Mouse (Mus musculus) lung, adult 2 months (tissue): ENCODE data around the gene Olfr809. TPM values are rescaled to one million over a fixed set of nuclear protein-coding genes. Genes with fewer than 3 reads are reported as not detected.

ENCODE experiments used
- DNase-seq: peaks from one replicate; pipeline ENCODE4 v3.0.0; 2022
- H3K4me1 ChIP-seq: fragments of 200-500 bp; 2 replicates; pipeline ENCODE4 v1.6.1; 2011; ENCODE audit warnings: low read length; ENCODE audit not compliant: control insufficient read depth, insufficient read depth
- H3K4me3 ChIP-seq: fragments of 200-500 bp; replicated peaks from 2 replicates; pipeline ENCODE3; 2011; ENCODE audit warnings: low read depth, mild to moderate bottlenecking, control low read depth, low read length; ENCODE audit errors: extremely low read depth
- CTCF ChIP-seq: fragments of 200-500 bp; IDR thresholded peaks from 2 replicates; pipeline ENCODE4 v1.5.1; 2011; ENCODE audit warnings: mild to moderate bottlenecking, low read length, control low read depth; ENCODE audit not compliant: insufficient read depth
- POLR2A ChIP-seq: fragments of 200-500 bp; IDR thresholded peaks from 2 replicates; pipeline ENCODE4 v1.6.1; 2011; ENCODE audit warnings: low read depth, mild to moderate bottlenecking, control low read depth, low read length, borderline replicate concordance; ENCODE audit errors: extremely low read depth
- WGBS: fragments of 180-500 bp; shearing (Covaris S2); methylation state at CpG from one replicate; pipeline ENCODE4 v1.1.7; 2018; 5-methylcytosine and 5-hydroxymethylcytosine counted together
- polyA plus RNA-seq: library from polyadenylated mRNA; depleted of rRNA; stranded (reverse); fragments of >200 nt; gene quantifications from 2 replicates; pipeline ENCODE4 v1.2.3, GENCODE M21; 2012; rRNA removed

Gene Olfr809
- not detected in 2 replicates for polyA plus RNA-seq

- no peak for TF ChIP-seq CTCF
- no peak within 1 kb of the TSS for H3K4me3 ChIP-seq
Observed at GRCm38 (mm10) chr10:129774338-129774737, at the start of gene Olfr809. Gene Olfr809 (plus strand): TSS chr10:129774638.

DNA sequence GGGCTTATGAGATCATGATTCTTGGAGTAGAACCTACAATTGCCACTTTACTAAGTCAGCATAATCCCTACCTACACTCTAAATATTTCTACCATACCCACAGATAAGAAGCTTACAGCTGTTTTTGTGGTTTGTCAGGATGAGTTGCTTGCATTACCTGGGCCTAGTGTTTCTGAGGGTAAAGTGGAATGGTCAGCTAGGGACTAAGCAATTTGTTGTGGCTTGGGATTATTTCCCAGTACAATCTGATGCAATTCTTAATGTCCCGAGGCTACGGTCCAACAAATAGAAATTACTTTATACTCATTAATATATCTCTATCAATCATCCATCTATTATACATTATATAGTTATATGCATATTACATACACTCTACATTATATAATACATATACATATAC, 45.2 kb upstream of the Olfr809 start, which contains the start of gene Olfr805:
Gene Olfr805 (minus strand): TSS at position 101 of the 400 bp plus-strand sequence.
- DNase-seq, result no peak
- TF ChIP-seq CTCF (no peak), POLR2A (no peak)
- 95% methylated on average over 2 of the region's 2 CpGs for whole genome bisulfite sequencing
- H3K4me3 ChIP-seq, result no peak within 1 kb of the TSS
- no peaks in the 10 kb centered on the region for H3K4me1 ChIP-seq

More at GRCm38 (mm10) chr10:129774338-129774737, at the start of gene Olfr809:
- no peak for DNase-seq
- no peaks in the 10 kb centered on the region for H3K4me1 ChIP-seq

DNA sequence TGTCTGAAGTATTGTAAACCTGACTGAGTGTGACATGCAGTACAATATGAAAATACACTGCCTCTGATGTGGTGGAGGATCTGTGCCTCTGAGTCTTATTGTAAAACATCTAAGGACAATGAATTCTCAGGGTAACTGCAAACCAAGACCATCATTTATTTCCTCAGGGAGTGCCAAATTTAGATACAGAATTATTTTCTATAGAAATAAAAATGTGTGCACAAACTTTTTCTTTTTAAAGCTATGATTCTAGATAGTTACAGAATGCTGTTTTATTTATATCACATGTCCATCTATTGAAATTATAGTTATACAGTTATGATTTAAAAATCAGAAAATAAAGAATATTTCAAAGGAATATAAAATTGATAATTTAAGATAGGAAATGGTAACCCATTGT, 32.6 kb upstream of the Olfr809 start, which contains the start of gene Olfr806:
Gene Olfr806 (minus strand): TSS at position 101 of the 400 bp plus-strand sequence.
- no peak for DNase-seq
- TF ChIP-seq POLR2A (no peak), CTCF (no peak)
- Histone ChIP-seq H3K4me1 (no peaks in the 10 kb centered on the region), H3K4me3 (no peak within 1 kb of the TSS)

DNA sequence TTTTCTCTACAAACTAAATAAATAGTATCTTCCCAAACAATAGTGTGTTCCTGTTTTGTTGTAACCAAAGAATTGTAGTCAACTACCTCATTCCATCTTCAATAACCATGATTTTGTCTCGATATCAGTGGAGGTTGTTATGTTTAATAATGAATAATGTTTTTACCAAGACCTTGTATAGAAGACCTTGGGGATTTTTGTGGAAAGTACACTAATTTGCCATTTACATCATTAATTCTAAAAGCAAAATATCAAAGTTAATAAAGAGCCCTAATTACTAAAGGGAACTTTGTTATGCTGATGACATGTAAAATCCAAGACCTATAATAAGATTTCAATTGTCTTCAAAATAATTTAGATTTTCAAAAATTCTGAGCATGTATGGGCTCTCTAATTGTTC, 16.7 kb upstream of the Olfr809 start, which contains the start of gene Olfr807:
Gene Olfr807 (minus strand): TSS at position 101 of the 400 bp plus-strand sequence.
- TF ChIP-seq CTCF, result no peak
- no peak for TF ChIP-seq POLR2A
- H3K4me1 ChIP-seq, result no peaks in the 10 kb centered on the region
- H3K4me3 ChIP-seq, result no peak within 1 kb of the TSS
- no peak for DNase-seq
- WGBS, result 70% methylated on average over 1 of the region's 1 CpGs

- no peaks in the 10 kb centered on the region for H3K4me1 ChIP-seq
- TF ChIP-seq CTCF, result no peak
- TF ChIP-seq POLR2A, result no peak
- DNase-seq, result no peak
- H3K4me3 ChIP-seq, result no peak within 1 kb of the TSS
- 88% methylated on average over 1 of the region's 1 CpGs for WGBS
Observed at GRCm38 (mm10) chr10:129765182-129765581, 9.3 kb upstream of the Olfr809 start, which contains the start of gene Olfr808. Gene Olfr808 (plus strand): TSS chr10:129765482.

DNA sequence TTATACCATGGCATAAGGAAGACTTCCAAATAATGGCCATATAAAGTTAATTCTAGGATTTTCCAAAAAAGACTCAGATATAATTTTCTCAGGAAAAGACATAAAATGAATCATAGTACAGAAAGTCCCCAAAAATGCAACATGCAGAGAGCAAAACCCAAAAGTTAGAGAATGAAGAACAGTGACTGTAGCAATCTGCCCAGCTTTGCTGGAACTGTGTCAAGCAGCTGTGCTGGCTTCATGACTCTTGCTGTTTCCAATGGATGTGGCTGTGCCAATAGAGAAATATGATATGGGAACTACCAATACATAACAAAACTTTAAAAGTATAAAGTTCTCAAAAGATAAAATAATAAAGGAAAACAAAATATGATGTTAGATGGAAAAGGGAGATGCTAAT, 3.7 kb downstream of the Olfr809 start:
- Histone ChIP-seq H3K4me3 (no peak overlapping the region), H3K4me1 (no peaks in the 10 kb centered on the region)
- TF ChIP-seq POLR2A (no peak), CTCF (no peak)
- no peak for DNase-seq

DNA sequence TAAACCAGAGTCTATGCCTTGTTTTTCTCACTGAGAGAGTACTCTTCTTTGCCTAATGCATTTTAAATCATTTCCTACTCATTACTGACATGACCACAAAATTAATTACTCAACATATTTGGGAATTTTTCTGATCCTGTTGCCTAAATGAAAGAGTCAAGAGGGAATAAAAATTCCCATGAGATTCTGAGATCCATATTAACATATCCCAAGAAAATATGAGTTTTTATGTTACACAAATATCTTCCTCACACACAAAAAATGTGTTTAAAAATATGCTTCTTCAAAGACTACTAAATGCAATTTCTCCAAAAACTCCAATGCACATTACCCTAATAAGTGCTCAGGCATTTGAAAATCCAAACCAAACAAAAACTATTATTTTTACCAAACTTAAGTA, 20.4 kb downstream of the Olfr809 start, which contains the start of gene Olfr810:
Gene Olfr810 (minus strand): TSS at position 101 of the 400 bp plus-strand sequence.
- TF ChIP-seq CTCF (no peak), POLR2A (no peak)
- no peak for DNase-seq
- Histone ChIP-seq H3K4me3 (no peak within 1 kb of the TSS), H3K4me1 (no peaks in the 10 kb centered on the region)

DNA sequence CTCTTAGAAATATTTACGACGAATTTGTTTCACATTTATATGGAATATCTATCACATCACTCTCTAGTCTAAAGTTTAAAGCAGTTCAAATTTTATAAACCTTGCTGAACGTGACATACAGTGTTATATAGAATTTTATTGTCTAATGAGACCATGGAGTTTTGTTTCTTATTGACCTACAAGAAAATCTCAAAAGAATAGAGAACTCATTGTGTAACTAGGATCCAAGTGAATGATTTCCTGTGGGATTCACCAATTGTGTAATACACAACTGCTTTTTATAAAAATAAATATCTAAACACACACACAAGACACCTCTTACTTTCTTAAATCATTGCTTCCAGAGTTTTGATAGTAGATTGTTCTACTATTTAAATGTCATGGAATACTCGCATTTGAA, 29.9 kb downstream of the Olfr809 start, which contains the start of gene Olfr811:
Gene Olfr811 (minus strand): TSS at position 101 of the 400 bp plus-strand sequence.
- DNase-seq, result no peak
- 76% methylated on average over 4 of the region's 4 CpGs for WGBS
- TF ChIP-seq POLR2A (no peak), CTCF (no peak)
- Histone ChIP-seq H3K4me1 (no peaks in the 10 kb centered on the region), H3K4me3 (no peak within 1 kb of the TSS)

Other genes starting within 250 kb of the Olfr809 start
- gene Olfr792, start 235.5 kb upstream of the Olfr809 start, polyA plus RNA-seq, result not detected in 2 replicates
- not detected in 2 replicates for gene Olfr794, start 207.0 kb upstream of the Olfr809 start, polyA plus RNA-seq
- not detected in 2 replicates for gene Olfr796, start 162.1 kb upstream of the Olfr809 start, polyA plus RNA-seq
- gene Olfr798, start 146.7 kb upstream of the Olfr809 start, polyA plus RNA-seq, result not detected in 2 replicates
- not detected in 2 replicates for gene Olfr799, start 137.2 kb upstream of the Olfr809 start, polyA plus RNA-seq
- gene Olfr800, start 116.9 kb upstream of the Olfr809 start, polyA plus RNA-seq, result not detected in 2 replicates
- not detected in 2 replicates for gene Olfr801, start 100.8 kb upstream of the Olfr809 start, polyA plus RNA-seq
- gene Olfr802, start 86.5 kb upstream of the Olfr809 start, polyA plus RNA-seq, result not detected in 2 replicates
- not detected in 2 replicates for gene Olfr803, start 80.4 kb upstream of the Olfr809 start, polyA plus RNA-seq
- not detected in 2 replicates for gene Olfr804, start 71.4 kb upstream of the Olfr809 start, polyA plus RNA-seq
- not detected in 2 replicates for gene Olfr805, start 45.3 kb upstream of the Olfr809 start, polyA plus RNA-seq
- gene Olfr806, start 32.7 kb upstream of the Olfr809 start, polyA plus RNA-seq, result not detected in 2 replicates
- gene Olfr807, start 16.8 kb upstream of the Olfr809 start, polyA plus RNA-seq, result not detected in 2 replicates
- not detected in 2 replicates for gene Olfr808, start 9.2 kb upstream of the Olfr809 start, polyA plus RNA-seq
- gene Olfr810, start 20.3 kb downstream of the Olfr809 start, polyA plus RNA-seq, result not detected in 2 replicates
- gene Olfr811, start 29.8 kb downstream of the Olfr809 start, polyA plus RNA-seq, result not detected in 2 replicates
- gene Olfr812, start 71.5 kb downstream of the Olfr809 start, polyA plus RNA-seq, result not detected in 2 replicates
- not detected in 2 replicates for gene Olfr813, start 80.7 kb downstream of the Olfr809 start, polyA plus RNA-seq
- not detected in 2 replicates for gene Olfr814, start 105.2 kb downstream of the Olfr809 start, polyA plus RNA-seq
- not detected in 2 replicates for gene Olfr815, start 131.2 kb downstream of the Olfr809 start, polyA plus RNA-seq
- gene Olfr816, start 141.0 kb downstream of the Olfr809 start, polyA plus RNA-seq, result not detected in 2 replicates
- not detected in 2 replicates for gene Olfr818, start 174.5 kb downstream of the Olfr809 start, polyA plus RNA-seq
- gene Olfr819, start 192.6 kb downstream of the Olfr809 start, polyA plus RNA-seq, result not detected in 2 replicates
- not detected in 2 replicates for gene Olfr247, start 201.5 kb downstream of the Olfr809 start, polyA plus RNA-seq
- gene Gm10310, start 210.4 kb downstream of the Olfr809 start, polyA plus RNA-seq, result not detected in 2 replicates
- not detected in 2 replicates for gene Olfr820, start 238.0 kb downstream of the Olfr809 start, polyA plus RNA-seq